Mouse (Mus musculus) intestine, embryonic 14.5 days (tissue): ENCODE results near the gene Sema6d. TPM values are rescaled to one million over a fixed set of nuclear protein-coding genes. Genes with fewer than 3 reads are reported as not detected.

Source experiments
- ATAC-seq: fragments of 200-750 bp; cut with Nextera tagmentation; replicated peaks from 2 replicates; pipeline ENCODE4 v1.8.0; 2017; ENCODE audit warnings: low read depth, moderate number of reproducible peaks, moderate TSS enrichment, moderate library complexity; ENCODE audit not compliant: low FRiP score, low TSS enrichment
- DNase-seq: peaks from one replicate; pipeline ENCODE4 v3.0.0-alpha.2; 2018; ENCODE audit warnings: low spot score
- H3K27ac ChIP-seq: fragments of 300-500 bp; sonication (generic); 2 replicates; pipeline ENCODE4 v1.5.1; 2014; ENCODE audit warnings: low read depth, mild to moderate bottlenecking, control low read depth
- H3K27me3 ChIP-seq: fragments of 300-500 bp; sonication (generic); replicated peaks from 2 replicates; pipeline ENCODE4 v1.6.1; 2014; ENCODE audit warnings: low read length, control low read depth; ENCODE audit not compliant: control insufficient read depth, insufficient read depth
- H3K36me3 ChIP-seq: fragments of 300-500 bp; sonication (generic); 2 replicates; pipeline ENCODE4 v1.6.1; 2014; ENCODE audit warnings: low read length, control low read depth; ENCODE audit not compliant: control insufficient read depth, insufficient read depth
- H3K4me1 ChIP-seq: fragments of 300-500 bp; sonication (generic); replicated peaks from 2 replicates; pipeline ENCODE4 v1.6.1; 2014; ENCODE audit warnings: low read length, control low read depth, mixed read lengths; ENCODE audit not compliant: control insufficient read depth, insufficient read depth
- H3K4me2 ChIP-seq: fragments of 300-500 bp; sonication (generic); 2 replicates; pipeline ENCODE4 v1.6.1; 2014; ENCODE audit warnings: low read length
- H3K4me3 ChIP-seq: fragments of 300-500 bp; sonication (generic); 2 replicates; pipeline ENCODE4 v1.5.1; 2014; ENCODE audit warnings: low read depth, low read length, control low read depth, mixed read lengths
- H3K9ac ChIP-seq: fragments of 300-500 bp; sonication (generic); 2 replicates; pipeline ENCODE4 v1.6.1; 2014; ENCODE audit warnings: mild to moderate bottlenecking, low read length
- H3K9me3 ChIP-seq: fragments of 300-500 bp; sonication (generic); 2 replicates; pipeline ENCODE4 v1.6.1; 2016; ENCODE audit warnings: low read length, control low read depth; ENCODE audit not compliant: control insufficient read depth
- WGBS: fragments of 180-500 bp; shearing (Covaris S2); extraction: QIAGEN DNeasy Blood & Tissue Kit; methylation state at CpG from one replicate; pipeline ENCODE4 v1.1.7; 2014; 5-methylcytosine and 5-hydroxymethylcytosine counted together
- polyA plus RNA-seq: library from polyadenylated mRNA; unstranded; fragments of >200 nt; fragmentation: Nextera tagmentation; extraction: Ambion mirVana; gene quantifications from 2 replicates; pipeline ENCODE4 v1.2.1, GENCODE M21; 2014

Gene Sema6d
- polyA plus RNA-seq, 1 experiment from 2014 or later = 17.7 TPM

GRCm38 (mm10) chr2:124704922-124705321 is 615.2 kb downstream of the Sema6d start:
- WGBS = 61% methylated on average over 4 of the region's 4 CpGs
- no peaks in the 10 kb centered on the region for H3K36me3 ChIP-seq
- no peak overlapping the region for H3K4me2 ChIP-seq
- no peaks in the 10 kb centered on the region for H3K27me3 ChIP-seq
- no peak for ATAC-seq
- no peaks in the 10 kb centered on the region for H3K9me3 ChIP-seq
- no peak overlapping the region for H3K9ac ChIP-seq
- no peak for DNase-seq
- no peak overlapping the region for H3K4me3 ChIP-seq
- H3K4me1 ChIP-seq = no peaks in the 10 kb centered on the region
- no peak overlapping the region for H3K27ac ChIP-seq

GRCm38 (mm10) chr2:124705806-124706205 is 616.0 kb downstream of the Sema6d start:
- ATAC-seq (no peak), DNase-seq (no peak)
- Histone ChIP-seq H3K27ac (no peak overlapping the region), H3K27me3 (no peaks in the 10 kb centered on the region), H3K4me1 (no peaks in the 10 kb centered on the region), H3K36me3 (no peaks in the 10 kb centered on the region), H3K4me2 (no peak overlapping the region), H3K9me3 (no peaks in the 10 kb centered on the region), H3K4me3 (no peak overlapping the region), H3K9ac (no peak overlapping the region)
- WGBS = 40% methylated on average over 4 of the region's 4 CpGs

- H3K9ac ChIP-seq = no peak overlapping the region
- WGBS = 54% methylated on average over 7 of the region's 7 CpGs
- no peak overlapping the region for H3K4me3 ChIP-seq
- no peak overlapping the region for H3K27ac ChIP-seq
- H3K36me3 ChIP-seq = no peaks in the 10 kb centered on the region
- no peaks in the 10 kb centered on the region for H3K9me3 ChIP-seq
- no peaks in the 10 kb centered on the region for H3K4me1 ChIP-seq
- H3K27me3 ChIP-seq = no peaks in the 10 kb centered on the region
- no peak overlapping the region for H3K4me2 ChIP-seq
- ATAC-seq (no peak), DNase-seq (no peak)
These were observed 617.1 kb downstream of the Sema6d start for GRCm38 (mm10) chr2:124706896-124707295.
